Mouse (Mus musculus) kidney, postnatal 14 days (tissue): Measurements from ENCODE around the gene Sema3g.
A peak's percentile ranks its signal among the peaks of the same experiment; 100 is the strongest.

Experiments used
- DNase-seq: peaks from one replicate; pipeline ENCODE4 v3.0.0; 2022; ENCODE audit warnings: mixed read lengths

Gene Sema3g

GRCm38 (mm10) chr14:31197547-31198516, 19.8 kb upstream of the Sema3g start:
- no peak for DNase-seq

- DNase-seq, result no peak
Observed at GRCm38 (mm10) chr14:31199599-31199998, 18.1 kb upstream of the Sema3g start.

- DNase-seq, result no peak
Observed at GRCm38 (mm10) chr14:31200038-31200437, 17.6 kb upstream of the Sema3g start.

- DNase-seq, result no peak
Observed at GRCm38 (mm10) chr14:31204844-31205243, 12.8 kb upstream of the Sema3g start.

GRCm38 (mm10) chr14:31205244-31205561, 12.5 kb upstream of the Sema3g start:
- DNase-seq, result no peak

GRCm38 (mm10) chr14:31205562-31206467, 11.8 kb upstream of the Sema3g start:
- peak; percentile 76 for DNase-seq

GRCm38 (mm10) chr14:31206472-31206981, 11.1 kb upstream of the Sema3g start:
- peak; percentile 98 for DNase-seq

GRCm38 (mm10) chr14:31207070-31207830, 10.4 kb upstream of the Sema3g start:
- no peak for DNase-seq

- no peak for DNase-seq
Observed at GRCm38 (mm10) chr14:31208084-31208483, 9.6 kb upstream of the Sema3g start, which contains the start of gene Tnnc1. Tnnc1 (plus strand) TSS chr14:31208312.

GRCm38 (mm10) chr14:31209133-31209557, 8.5 kb upstream of the Sema3g start:
- no peak for DNase-seq

GRCm38 (mm10) chr14:31211854-31212253, 5.8 kb upstream of the Sema3g start:
- DNase-seq, result no peak

GRCm38 (mm10) chr14:31212499-31212898, 5.2 kb upstream of the Sema3g start:
- no peak for DNase-seq

- DNase-seq, result no peak
Observed at GRCm38 (mm10) chr14:31213868-31214267, 3.8 kb upstream of the Sema3g start.

GRCm38 (mm10) chr14:31214684-31215083, 3.0 kb upstream of the Sema3g start:
- DNase-seq, result no peak

- peak; percentile 84 for DNase-seq
Observed at GRCm38 (mm10) chr14:31215157-31216002, 2.3 kb upstream of the Sema3g start.

GRCm38 (mm10) chr14:31216846-31217245, 814 bp upstream of the Sema3g start, which contains the start of gene Nisch:
Nisch (minus strand) TSS chr14:31216946.
- no peak for DNase-seq

GRCm38 (mm10) chr14:31226978-31227377, 9.3 kb downstream of the Sema3g start:
- peak; percentile 53 for DNase-seq

GRCm38 (mm10) chr14:31228234-31228633, 10.6 kb downstream of the Sema3g start:
- DNase-seq, result peak; percentile 58

GRCm38 (mm10) chr14:31230442-31230841, 12.8 kb downstream of the Sema3g start:
- no peak for DNase-seq

- DNase-seq, result no peak
Observed at GRCm38 (mm10) chr14:31232404-31233069, 14.9 kb downstream of the Sema3g start.
